Mouse (Mus musculus) ES-E14 (cell line): Measurements from ENCODE around the gene Pkhd1.

Source experiments
- CHD2 ChIP-seq: IDR thresholded peaks from 2 replicates; pipeline ENCODE4 v1.6.1; 2014; ENCODE audit warnings: mild to moderate bottlenecking, low read depth, low read length, inconsistent platforms
- HCFC1 ChIP-seq: IDR thresholded peaks from 2 replicates; pipeline ENCODE4 v1.6.1; 2012; ENCODE audit warnings: low read length, inconsistent platforms, borderline replicate concordance; ENCODE audit not compliant: insufficient read depth
- MAFK ChIP-seq: IDR thresholded peaks from 2 replicates; pipeline ENCODE4 v1.6.1; 2014; ENCODE audit warnings: mild to moderate bottlenecking, low read depth, low read length, inconsistent platforms; ENCODE audit not compliant: insufficient read depth
- ZNF384 ChIP-seq: IDR thresholded peaks from 2 replicates; pipeline ENCODE4 v1.6.1; 2012; ENCODE audit warnings: low read depth, low read length, inconsistent platforms

GRCm38 (mm10) chr1:20486087-20486486 is 131.8 kb downstream of the Pkhd1 start:
- TF ChIP-seq HCFC1 (no peak), CHD2 (no peak), ZNF384 (no peak), MAFK (peak; percentile 90)
